In genomic region chr2:32655826-32656225, GRCm38 (mm10) we compare ENCODE assay signal across 9 mouse cellular contexts. TPM values are rescaled to one million over a fixed set of nuclear protein-coding genes. Genes with fewer than 3 reads are reported as not detected.
DNase-seq lines count a peak whose midpoint lies in the region; ATAC-seq and TF ChIP-seq lines count a peak whose summit lies in the region.
"Had no signal": no experiment of that assay in that cellular context is flagged by ENCODE, and none has a peak within 500 bp of the region (broad histone marks: within the 10 kb centered on the region; RNA-seq: fewer than 3 reads in every experiment).

No protein-coding gene starts in this region.

- H3K9ac ChIP-seq in CH12.LX (ENCODE audit: insufficient read depth, low read depth) = no peak overlapping the region
- H3K9ac ChIP-seq in heart, embryonic 14.5 days (ENCODE audit: low read length) = no peak overlapping the region
- H3K9ac ChIP-seq in limb, embryonic 12.5 days (replicated peaks) = no peak overlapping the region
- H3K9ac ChIP-seq in stomach, embryonic 16.5 days (ENCODE audit: low read length) = no peak overlapping the region
- H3K9ac ChIP-seq: neural tube, embryonic 13.5 days had no signal

- peaks cover 13 to 34% of the 10 kb centered on the region in 2 experiments for H3K4me1 ChIP-seq in CH12.LX (ENCODE audit: control insufficient read depth in 1 of 2, insufficient read depth in 2 of 2)
- peaks cover 25 to 40% of the 10 kb centered on the region in 2 experiments for H3K4me1 ChIP-seq in heart, embryonic 14.5 days (ENCODE audit: control insufficient read depth in 2 of 2, insufficient read depth in 2 of 2, low read length in 2 of 2)
- H3K4me1 ChIP-seq in limb, embryonic 12.5 days (replicated peaks) = peaks cover 30% of the 10 kb centered on the region
- H3K4me1 ChIP-seq in stomach, embryonic 16.5 days (ENCODE audit: control insufficient read depth, insufficient read depth, low read length) = peaks cover 15% of the 10 kb centered on the region; the same call in 1 of the 2 replicates

- H3K36me3 ChIP-seq in CH12.LX (replicated peaks in 1 of 2; ENCODE audit: control insufficient read depth in 1 of 2, insufficient read depth in 1 of 2, low read length in 1 of 2) = no peaks in the 10 kb centered on the region
- H3K36me3 ChIP-seq in heart, embryonic 14.5 days (ENCODE audit: control insufficient read depth, insufficient read depth, low read length) = peaks cover 38% of the 10 kb centered on the region
- H3K36me3 ChIP-seq in limb, embryonic 12.5 days = no peaks in the 10 kb centered on the region
- no peaks in the 10 kb centered on the region for H3K36me3 ChIP-seq in stomach, embryonic 16.5 days (ENCODE audit: control insufficient read depth, insufficient read depth, low read length)
- H3K36me3 ChIP-seq: neural tube, embryonic 13.5 days had no signal

- TF ChIP-seq EP300 in CH12.LX (IDR thresholded peaks at IDR 0.05; ENCODE audit: low read length) = no peak; the same call in 1 of the 2 replicates

- intact Hi-C loops in left cerebral cortex, postnatal 14 days (cut with DNase I) = no loop called here

- TF ChIP-seq POLR2A in CH12.LX (IDR thresholded peaks at IDR 0.05; ENCODE audit: low read depth, low read length) = no peak

- no peaks in the 10 kb centered on the region for H3K27me3 ChIP-seq in CH12.LX (replicated peaks)
- no peaks in the 10 kb centered on the region for H3K27me3 ChIP-seq in heart, embryonic 14.5 days (ENCODE audit: control insufficient read depth, insufficient read depth, low read length)
- H3K27me3 ChIP-seq in limb, embryonic 12.5 days = no peaks in the 10 kb centered on the region
- H3K27me3 ChIP-seq in stomach, embryonic 16.5 days (ENCODE audit: control insufficient read depth, insufficient read depth, low read length) = no peaks in the 10 kb centered on the region
- H3K27me3 ChIP-seq: neural tube, embryonic 13.5 days had no signal

- peak overlapping the region in 1 of 3 experiments; percentile 15 for H3K4me3 ChIP-seq in CH12.LX (replicated peaks in 1 of 3; ENCODE audit: low read depth in 2 of 3, low read length in 2 of 3, poor library complexity in 1 of 3)
- no peak overlapping the region for H3K4me3 ChIP-seq in heart, embryonic 14.5 days (ENCODE audit: control insufficient read depth in 1 of 2, insufficient read depth in 1 of 2, low read depth in 1 of 2, low read length in 2 of 2)
- H3K4me3 ChIP-seq in limb, embryonic 12.5 days (replicated peaks) = no peak overlapping the region
- H3K4me3 ChIP-seq in stomach, embryonic 16.5 days (replicated peaks; ENCODE audit: low read length) = no peak overlapping the region
- H3K4me3 ChIP-seq: neural tube, embryonic 13.5 days had no signal

- no peaks in the 10 kb centered on the region for H3K9me3 ChIP-seq in CH12.LX (replicated peaks; ENCODE audit: low read length)
- H3K9me3 ChIP-seq in heart, embryonic 14.5 days (ENCODE audit: control insufficient read depth, low read length) = no peaks in the 10 kb centered on the region
- H3K9me3 ChIP-seq in limb, embryonic 12.5 days = no peaks in the 10 kb centered on the region
- H3K9me3 ChIP-seq in stomach, embryonic 16.5 days (replicated peaks; ENCODE audit: control insufficient read depth, low read length) = no peaks in the 10 kb centered on the region
- H3K9me3 ChIP-seq: neural tube, embryonic 13.5 days had no signal

- dilution Hi-C loops in CH12.LX (cut with MboI; ENCODE audit: extremely low pct_ligation_motif_present, extremely low pct_unique_long_range_greater_than_20kb, low sequenced_read_pairs) = no loop called here

- peak overlapping the region; percentile 26; the same call in 1 of the 2 replicates for H3K27ac ChIP-seq in CH12.LX (ENCODE audit: insufficient read depth, low read depth)
- peak overlapping the region; percentile 70 to 78 for H3K27ac ChIP-seq in heart, embryonic 14.5 days (replicated peaks in 1 of 2; ENCODE audit: control insufficient read depth in 1 of 2, insufficient read depth in 1 of 2, low read depth in 2 of 2, low read length in 2 of 2)
- peak overlapping the region; percentile 85 for H3K27ac ChIP-seq in limb, embryonic 12.5 days
- peak overlapping the region; percentile 66 for H3K27ac ChIP-seq in stomach, embryonic 16.5 days (ENCODE audit: low read length)

- 41% methylated on average over 12 of the region's 12 CpGs for WGBS in heart, embryonic 14.5 days
- 18% methylated on average over 12 of the region's 12 CpGs for WGBS in limb, embryonic 12.5 days
- WGBS in stomach, embryonic 16.5 days = 44% methylated on average over 12 of the region's 12 CpGs

- no peak overlapping the region for H3K4me2 ChIP-seq in CH12.LX (ENCODE audit: insufficient read depth, low read depth, poor library complexity, severe bottlenecking)
- no peak overlapping the region for H3K4me2 ChIP-seq in heart, embryonic 14.5 days (ENCODE audit: low read length)
- H3K4me2 ChIP-seq in limb, embryonic 12.5 days = peak overlapping the region; percentile 3; the same call in 1 of the 2 replicates
- no peak overlapping the region for H3K4me2 ChIP-seq in stomach, embryonic 16.5 days (ENCODE audit: low read depth, low read length)
- H3K4me2 ChIP-seq: neural tube, embryonic 13.5 days had no signal

- in situ Hi-C loops in CH12.LX (cut with MboI; ENCODE audit: low pct_ligation_motif_present, low pct_unique_long_range_greater_than_20kb, low sequenced_read_pairs) = no loop called here

- peak; percentile 52 for DNase-seq in CH12.LX (ENCODE audit: extremely low read depth)
- peak; percentile 47 for DNase-seq in adrenal gland, postnatal 25 days
- no peak for DNase-seq in left cerebral cortex, postnatal 14 days (ENCODE audit: low spot score in 2 of 2)
- DNase-seq in left cerebral cortex, adult 11 months (ENCODE audit: low spot score) = no peak
- no peak for DNase-seq in frontal cortex, adult 2 months (ENCODE audit: extremely low spot score in 1 of 2, low spot score in 1 of 2)

- peak; percentile 75 for ATAC-seq in heart, embryonic 14.5 days (ENCODE audit: insufficient number of reproducible peaks, insufficient read depth, low FRiP score, low read depth)
- peak; percentile 63; the same call in 1 of the 2 replicates for ATAC-seq in limb, embryonic 12.5 days (ENCODE audit: insufficient number of reproducible peaks, insufficient read depth, low FRiP score, low TSS enrichment, low read depth)
- ATAC-seq in stomach, embryonic 16.5 days (ENCODE audit: insufficient read depth, low FRiP score) = peak; percentile 63; the same call in 1 of the 2 replicates

- no peaks in the 10 kb centered on the region for H3K79me2 ChIP-seq in CH12.LX (replicated peaks; ENCODE audit: control insufficient read depth, extremely low read depth, insufficient read depth, poor library complexity, severe bottlenecking)

- no peak for TF ChIP-seq CTCF in CH12.LX (conservative IDR thresholded peaks at IDR 0.05 in 1 of 2, IDR thresholded peaks at IDR 0.05 in 1 of 2; ENCODE audit: low read depth in 2 of 2, low read length in 2 of 2)

- no peak for TF ChIP-seq RAD21 in CH12.LX (IDR thresholded peaks at IDR 0.05; ENCODE audit: low read depth, low read length)

RNA-seq across cellular contexts. Expression of gene Eng, which starts 9.4 kb away (rescaled TPM):
- total RNA-seq in CH12.LX (2012; rRNA removed) (0.13 TPM in 2 replicates), CH12.LX (2014; rRNA removed) (0.08 TPM in 1 of 2 replicates, not detected in the other)
- 0.44 and 0.47 TPM in 2 replicates for polyA plus RNA-seq in CH12.LX (2012; ENCODE audit: insufficient read length, low read depth)
- total RNA-seq in adrenal gland, postnatal 25 days (2021) = 105 and 106 TPM in 2 replicates
- polyA plus RNA-seq in heart, embryonic 14.5 days (2014; fragmentation: Nextera tagmentation; extraction: Ambion mirVana) = 146 and 148 TPM in 2 replicates
- polyA plus RNA-seq in limb, embryonic 12.5 days (2016; fragmentation: Nextera tagmentation; extraction: Ambion mirVana) = 24.7 and 25.7 TPM in 2 replicates
- 63.6 and 64.5 TPM in 2 replicates for polyA plus RNA-seq in stomach, embryonic 16.5 days (2015; fragmentation: Nextera tagmentation; extraction: Ambion mirVana)
- 10 to 100 TPM; 30.7 to 34.5 TPM for total RNA-seq in left cerebral cortex, postnatal 14 days (2021)
- polyA plus RNA-seq in frontal cortex, adult 2 months (2012; rRNA removed) = 34.7 and 37.7 TPM in 2 replicates

RNA-seq across cellular contexts. Expression of gene Ak1, which starts 34.3 kb away (rescaled TPM):
- 2.9 and 3.9 TPM in 2 replicates for total RNA-seq in CH12.LX (2012; rRNA removed)
- total RNA-seq in CH12.LX (2014; rRNA removed) = 1.4 TPM in 2 replicates
- 1.5 and 2.8 TPM in 2 replicates for polyA plus RNA-seq in CH12.LX (2012; ENCODE audit: insufficient read length, low read depth)
- 43.4 and 61.9 TPM in 2 replicates for total RNA-seq in adrenal gland, postnatal 25 days (2021)
- 336 and 355 TPM in 2 replicates for polyA plus RNA-seq in heart, embryonic 14.5 days (2014; fragmentation: Nextera tagmentation; extraction: Ambion mirVana)
- polyA plus RNA-seq in limb, embryonic 12.5 days (2016; fragmentation: Nextera tagmentation; extraction: Ambion mirVana) = 34.3 and 34.4 TPM in 2 replicates
- polyA plus RNA-seq in stomach, embryonic 16.5 days (2015; fragmentation: Nextera tagmentation; extraction: Ambion mirVana) = 27.4 and 60.2 TPM in 2 replicates
- total RNA-seq in left cerebral cortex, postnatal 14 days (2021) = 100 to 1,000 TPM; 162 to 164 TPM
- polyA plus RNA-seq in frontal cortex, adult 2 months (2012; rRNA removed) = 151 and 154 TPM in 2 replicates

RNA-seq across cellular contexts. Expression of gene Fpgs, which starts 48.1 kb away (rescaled TPM):
- total RNA-seq in CH12.LX (2012; rRNA removed) (31.8 and 34.1 TPM in 2 replicates), CH12.LX (2014; rRNA removed) (37.9 and 41.8 TPM in 2 replicates)
- 52.4 and 59.2 TPM in 2 replicates for polyA plus RNA-seq in CH12.LX (2012; ENCODE audit: insufficient read length, low read depth)
- total RNA-seq in adrenal gland, postnatal 25 days (2021) = 12.5 and 15.4 TPM in 2 replicates
- polyA plus RNA-seq in heart, embryonic 14.5 days (2014; fragmentation: Nextera tagmentation; extraction: Ambion mirVana) = 12.1 and 12.2 TPM in 2 replicates
- 31.0 and 32.9 TPM in 2 replicates for polyA plus RNA-seq in limb, embryonic 12.5 days (2016; fragmentation: Nextera tagmentation; extraction: Ambion mirVana)
- 28.3 and 30.6 TPM in 2 replicates for polyA plus RNA-seq in stomach, embryonic 16.5 days (2015; fragmentation: Nextera tagmentation; extraction: Ambion mirVana)
- 10 to 100 TPM in 1 of 2 experiments, 1 to 10 TPM in 1; 9.5 to 10.1 TPM for total RNA-seq in left cerebral cortex, postnatal 14 days (2021)
- 16.8 and 24.8 TPM in 2 replicates for polyA plus RNA-seq in frontal cortex, adult 2 months (2012; rRNA removed)

RNA-seq across cellular contexts. Expression of gene St6galnac6, which starts 56.3 kb away (rescaled TPM):
- total RNA-seq in CH12.LX (2012; rRNA removed) (13.9 and 14.3 TPM in 2 replicates), CH12.LX (2014; rRNA removed) (12.9 and 13.2 TPM in 2 replicates)
- polyA plus RNA-seq in CH12.LX (2012; ENCODE audit: insufficient read length, low read depth) = 10.7 and 13.3 TPM in 2 replicates
- 48.4 and 56.0 TPM in 2 replicates for total RNA-seq in adrenal gland, postnatal 25 days (2021)
- 11.0 and 12.2 TPM in 2 replicates for polyA plus RNA-seq in heart, embryonic 14.5 days (2014; fragmentation: Nextera tagmentation; extraction: Ambion mirVana)
- polyA plus RNA-seq in limb, embryonic 12.5 days (2016; fragmentation: Nextera tagmentation; extraction: Ambion mirVana) = 23.4 and 23.7 TPM in 2 replicates
- 17.1 and 18.5 TPM in 2 replicates for polyA plus RNA-seq in stomach, embryonic 16.5 days (2015; fragmentation: Nextera tagmentation; extraction: Ambion mirVana)
- total RNA-seq in left cerebral cortex, postnatal 14 days (2021) = 100 to 1,000 TPM; 110 to 114 TPM
- 98.8 and 112 TPM in 2 replicates for polyA plus RNA-seq in frontal cortex, adult 2 months (2012; rRNA removed)

RNA-seq across cellular contexts. Expression of gene Cdk9, which starts 57.0 kb away (rescaled TPM):
- total RNA-seq in CH12.LX (2012; rRNA removed) (41.7 and 45.2 TPM in 2 replicates), CH12.LX (2014; rRNA removed) (72.1 and 73.7 TPM in 2 replicates)
- polyA plus RNA-seq in CH12.LX (2012; ENCODE audit: insufficient read length, low read depth) = 136 and 138 TPM in 2 replicates
- 83.6 and 96.8 TPM in 2 replicates for total RNA-seq in adrenal gland, postnatal 25 days (2021)
- 44.5 and 45.3 TPM in 2 replicates for polyA plus RNA-seq in heart, embryonic 14.5 days (2014; fragmentation: Nextera tagmentation; extraction: Ambion mirVana)
- 129 and 136 TPM in 2 replicates for polyA plus RNA-seq in limb, embryonic 12.5 days (2016; fragmentation: Nextera tagmentation; extraction: Ambion mirVana)
- polyA plus RNA-seq in stomach, embryonic 16.5 days (2015; fragmentation: Nextera tagmentation; extraction: Ambion mirVana) = 71.9 and 82.7 TPM in 2 replicates
- 100 to 1,000 TPM; 100 to 106 TPM for total RNA-seq in left cerebral cortex, postnatal 14 days (2021)
- 250 and 268 TPM in 2 replicates for polyA plus RNA-seq in frontal cortex, adult 2 months (2012; rRNA removed)

Comparison
In these comparisons a context has a peak if more than half of its experiments do, and no peak if none do; other contexts are left out.
1. DNase-seq: peak in CH12.LX (single experiment) and adrenal gland, postnatal 25 days (single experiment); none in left cerebral cortex, postnatal 14 days (0 of 2), left cerebral cortex, adult 11 months (single experiment) and frontal cortex, adult 2 months (0 of 2).
2. H3K27ac ChIP-seq: peak in every context shown above with its lines; median percentile 85 in limb, embryonic 12.5 days; 74 in heart, embryonic 14.5 days; 66 in stomach, embryonic 16.5 days; 26 in CH12.LX.
3. RNA of gene Eng, which starts 9.4 kb away (polyA plus RNA-seq): 146 to 148 TPM in heart, embryonic 14.5 days, 63.6 to 64.5 TPM in stomach, embryonic 16.5 days, 34.7 to 37.7 TPM in frontal cortex, adult 2 months and 24.7 to 25.7 TPM in limb, embryonic 12.5 days; 0.44 to 0.47 TPM in CH12.LX; every median in the first group is over 10 times any median in the second.
4. Peak in every context shown above with its lines, with median percentiles within 50 percentile points of each other: ATAC-seq.